Mouse (Mus musculus): ENCODE data around the gene Scnn1b.

Scnn1b gene

DNA sequence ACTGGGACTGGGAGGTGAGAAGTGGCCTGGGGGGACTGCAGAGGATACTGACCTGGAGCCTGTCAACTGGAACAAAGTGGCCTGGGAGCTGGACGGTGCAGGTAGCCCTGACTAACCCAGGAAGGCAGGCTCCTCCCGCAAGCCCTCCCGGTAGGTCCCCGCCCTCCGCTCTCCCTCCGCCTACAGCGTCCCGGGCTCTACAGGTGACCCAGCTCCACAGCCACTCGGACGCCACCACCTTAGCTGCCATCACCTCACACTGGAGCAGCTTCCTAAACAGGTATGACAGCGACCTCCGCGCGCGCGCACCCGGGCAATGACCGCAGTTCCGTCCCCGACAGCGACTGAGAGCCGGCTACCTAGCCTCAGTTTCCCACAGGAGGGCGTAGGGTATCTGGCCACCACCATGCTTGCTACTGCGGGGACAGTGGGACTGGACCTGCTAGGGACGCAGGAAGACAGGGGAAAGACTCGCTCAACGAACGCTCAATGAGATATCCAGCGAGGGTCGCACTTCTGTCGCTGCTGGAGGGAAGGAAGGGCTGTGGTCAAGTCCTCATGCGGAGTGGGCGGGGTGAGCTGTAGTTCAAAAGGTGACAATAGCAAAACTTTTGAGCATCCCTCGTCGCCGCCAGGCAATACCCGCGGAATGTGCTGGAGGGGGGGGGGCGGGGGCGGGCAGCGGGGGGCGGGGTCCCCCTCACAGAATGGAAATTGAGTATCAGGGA, at the start of gene Scnn1b:
TSS of gene Scnn1b (plus strand) at position 181 of the 728 bp plus-strand sequence.
- DNase-seq, result no peak

DNA sequence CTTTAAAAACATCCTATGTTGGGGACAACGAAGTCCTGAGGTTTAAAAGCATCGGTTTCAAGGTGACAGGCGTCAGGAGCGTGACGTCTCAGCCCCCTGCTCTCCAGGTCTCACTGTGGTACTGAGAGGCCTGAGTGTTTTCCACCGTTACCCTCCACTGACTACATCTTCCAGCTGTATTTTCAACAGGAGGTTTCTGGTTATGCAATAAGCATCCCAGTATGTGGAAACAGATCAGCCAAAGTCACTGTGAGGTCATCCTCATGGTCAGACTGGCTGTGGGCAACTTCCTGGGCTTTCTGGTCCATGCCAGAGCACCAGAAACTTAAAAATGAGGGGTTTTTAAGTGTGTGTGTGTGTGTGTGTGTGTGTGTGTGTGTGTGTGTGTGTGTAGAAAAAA, 43.2 kb upstream of the Scnn1b start:
- DNase-seq, result no peak

GRCm38 (mm10) chr7:121828481-121828880, 36.4 kb upstream of the Scnn1b start:
- DNase-seq, result no peak

- peak in 1 of 2 experiments; percentile 27 for DNase-seq
Observed at GRCm38 (mm10) chr7:121835392-121835791, 29.4 kb upstream of the Scnn1b start.

GRCm38 (mm10) chr7:121836827-121837226, 28.0 kb upstream of the Scnn1b start:
- DNase-seq, result no peak

DNA sequence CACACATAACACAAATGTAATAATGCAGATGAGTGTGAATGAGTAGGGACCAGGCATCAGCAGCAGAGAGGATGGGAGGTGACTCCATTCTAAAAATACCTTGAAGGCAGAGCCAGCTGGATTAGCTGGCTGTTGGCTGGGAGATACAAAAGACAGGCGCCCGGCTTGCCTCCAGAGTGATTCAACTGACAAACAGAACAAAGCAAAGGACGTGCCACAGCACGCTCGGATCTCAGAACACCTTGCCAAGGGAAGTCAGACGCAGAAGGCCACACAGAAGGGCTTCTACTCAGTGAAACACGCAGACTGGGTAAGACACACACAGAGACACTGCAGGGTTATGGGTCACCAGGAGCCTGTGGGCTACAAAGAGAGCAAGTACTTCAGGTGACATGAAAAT, 24.0 kb upstream of the Scnn1b start:
- DNase-seq, result peak; percentile 40 to 50

GRCm38 (mm10) chr7:121842234-121842633, 22.6 kb upstream of the Scnn1b start:
- DNase-seq, result no peak

GRCm38 (mm10) chr7:121845964-121846363, 18.9 kb upstream of the Scnn1b start:
- DNase-seq, result no peak

- DNase-seq, result no peak
Observed at GRCm38 (mm10) chr7:121848537-121849168, 16.2 kb upstream of the Scnn1b start.

DNA sequence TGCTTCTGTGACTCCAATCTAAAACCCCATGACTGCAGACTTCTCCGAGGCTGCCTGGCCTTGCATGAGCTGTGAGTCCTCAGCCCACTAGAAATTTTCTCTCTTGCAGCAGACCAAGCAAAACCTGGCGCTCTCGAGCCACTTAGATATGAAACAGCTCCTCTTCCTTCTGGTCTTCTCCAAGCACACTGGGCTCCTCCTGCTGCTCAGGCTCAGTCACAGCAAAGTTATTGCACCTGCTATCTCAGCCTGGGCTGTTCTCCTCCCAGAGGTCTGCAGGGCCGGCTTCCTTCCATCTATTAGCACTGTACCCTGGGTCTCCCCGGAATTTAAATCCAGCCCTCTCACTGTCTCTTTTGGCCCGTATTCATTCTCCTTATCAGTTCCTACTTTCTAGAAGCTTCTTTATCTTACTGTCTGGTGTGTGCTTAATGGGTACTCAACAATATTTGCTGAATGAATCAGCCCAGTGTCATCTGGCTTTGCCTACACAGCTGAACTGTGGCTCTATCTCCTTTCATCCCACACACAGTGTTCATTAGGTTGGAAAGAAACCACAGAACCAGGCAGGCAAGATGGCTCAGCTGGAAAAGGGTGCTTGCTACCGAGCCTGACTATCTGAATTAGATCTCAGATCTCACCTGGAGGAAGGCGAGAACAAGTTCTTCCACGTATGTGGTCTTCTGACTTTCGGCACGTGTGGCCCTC, 7.5 kb upstream of the Scnn1b start:
- DNase-seq, result no peak

DNA sequence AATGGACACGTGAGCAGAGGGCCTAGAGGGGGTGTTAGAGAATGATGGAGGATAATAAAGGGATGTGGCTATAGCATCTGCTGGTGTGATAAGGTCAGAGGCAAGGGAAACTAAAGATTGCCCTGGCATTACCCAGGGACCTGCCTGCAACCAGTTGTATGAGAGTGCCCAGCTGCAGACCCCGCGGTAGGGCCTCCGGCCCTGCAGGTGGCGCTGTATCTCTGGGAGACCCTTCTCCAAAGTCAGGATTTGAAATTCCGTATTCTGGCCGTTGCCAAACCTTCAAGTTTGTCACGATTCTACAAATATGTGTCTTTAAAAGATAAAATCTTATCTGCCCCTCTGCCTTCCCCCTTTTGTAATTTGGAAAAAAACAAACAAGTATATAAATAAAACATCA, 5.9 kb upstream of the Scnn1b start:
- peak in 1 of 2 experiments; percentile 26 for DNase-seq

DNA sequence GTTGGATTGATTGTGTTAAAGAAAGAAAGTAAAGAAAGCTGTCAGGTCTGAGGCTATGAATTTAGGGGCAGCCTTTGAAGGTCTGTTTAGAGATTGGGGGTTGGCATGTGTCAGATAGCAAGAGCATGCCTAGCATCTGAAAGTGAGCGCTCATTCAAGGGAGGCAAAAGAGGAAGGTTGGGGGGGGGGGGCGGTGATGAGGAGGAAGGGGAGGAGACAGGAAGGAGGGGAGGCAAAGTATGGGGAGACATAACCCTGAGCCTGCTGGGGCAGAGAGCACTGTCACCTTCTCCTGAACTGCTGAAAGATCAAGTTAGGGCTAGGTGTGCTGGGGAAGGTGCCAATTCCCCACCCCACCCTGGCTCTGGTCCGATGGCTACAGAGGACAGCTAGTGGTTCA, 6.8 kb downstream of the Scnn1b start:
- no peak for DNase-seq

DNA sequence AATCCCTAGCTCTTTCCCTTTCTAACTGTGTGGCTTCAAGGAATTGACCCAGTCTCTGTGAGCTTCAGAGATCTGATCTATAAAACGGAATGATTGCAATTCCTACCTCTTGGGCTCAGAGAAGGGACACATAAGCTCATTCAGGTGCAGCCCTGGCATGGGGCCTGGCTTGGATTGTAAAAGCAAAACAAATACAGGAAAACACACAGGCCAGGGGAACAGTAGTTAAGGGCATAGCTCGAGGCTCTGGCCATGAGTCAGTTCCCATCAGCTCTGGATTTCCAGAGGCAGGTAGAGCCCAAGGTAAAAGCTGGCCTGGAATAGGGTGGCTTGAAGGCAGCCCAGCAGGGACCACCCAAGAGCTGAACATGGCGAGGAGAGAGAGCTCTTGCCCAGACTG, 9.2 kb downstream of the Scnn1b start:
- DNase-seq, result no peak

GRCm38 (mm10) chr7:121874784-121875183, 9.9 kb downstream of the Scnn1b start:
- DNase-seq, result no peak

DNA sequence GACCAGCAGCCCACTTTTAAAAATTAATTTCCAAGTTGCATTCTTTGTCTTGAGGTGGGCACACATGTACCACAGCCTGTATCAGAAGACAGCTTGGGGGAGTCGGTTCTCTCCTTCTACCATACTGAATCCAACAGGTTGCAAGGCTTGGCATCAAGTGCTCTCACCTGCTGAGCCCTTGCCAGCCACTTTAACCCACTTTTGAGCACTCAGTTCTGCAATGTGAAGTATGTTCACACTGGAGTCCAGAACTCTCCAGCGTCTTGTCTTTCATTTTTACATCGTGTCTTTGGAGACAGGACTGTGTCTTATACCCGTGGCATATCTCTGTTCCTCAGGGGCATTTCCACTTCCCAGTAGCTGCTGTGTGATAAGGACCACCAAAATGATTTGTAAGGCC, 15.4 kb downstream of the Scnn1b start:
- no peak for DNase-seq

DNA sequence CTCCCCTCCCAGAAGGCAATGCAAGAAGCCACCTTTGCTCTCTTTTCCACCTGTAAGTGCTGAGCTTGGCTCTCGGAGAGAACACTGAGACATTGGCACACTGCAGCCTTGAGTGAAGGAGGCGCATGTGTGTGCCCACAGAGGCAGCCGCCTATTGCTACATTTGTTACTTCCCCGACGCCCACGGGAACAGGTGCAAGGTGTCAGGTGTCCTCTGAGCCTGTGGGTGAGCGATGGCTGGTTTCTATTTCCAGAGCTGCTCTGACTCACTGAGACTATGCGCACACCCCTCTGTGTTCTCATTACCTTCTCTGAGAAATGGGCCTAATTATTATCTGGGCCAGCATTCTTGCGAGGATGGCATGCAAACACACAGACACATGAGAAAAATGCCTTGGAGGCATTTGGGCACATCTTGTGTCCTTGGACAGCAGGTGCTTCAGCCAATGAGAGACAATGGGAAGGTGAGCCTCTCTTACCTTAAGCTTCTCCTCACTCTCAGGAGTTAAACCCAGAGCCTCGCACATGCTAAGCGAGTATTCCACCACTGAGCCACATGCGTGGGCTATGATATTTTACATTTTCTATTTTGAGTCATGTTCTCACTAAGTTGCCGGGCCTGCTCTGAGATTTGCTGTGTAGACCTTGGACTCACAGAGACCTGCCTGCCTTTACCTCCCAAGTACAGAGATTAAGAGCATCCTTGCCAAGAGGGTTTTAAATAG, 26.0 kb downstream of the Scnn1b start:
- no peak for DNase-seq

DNA sequence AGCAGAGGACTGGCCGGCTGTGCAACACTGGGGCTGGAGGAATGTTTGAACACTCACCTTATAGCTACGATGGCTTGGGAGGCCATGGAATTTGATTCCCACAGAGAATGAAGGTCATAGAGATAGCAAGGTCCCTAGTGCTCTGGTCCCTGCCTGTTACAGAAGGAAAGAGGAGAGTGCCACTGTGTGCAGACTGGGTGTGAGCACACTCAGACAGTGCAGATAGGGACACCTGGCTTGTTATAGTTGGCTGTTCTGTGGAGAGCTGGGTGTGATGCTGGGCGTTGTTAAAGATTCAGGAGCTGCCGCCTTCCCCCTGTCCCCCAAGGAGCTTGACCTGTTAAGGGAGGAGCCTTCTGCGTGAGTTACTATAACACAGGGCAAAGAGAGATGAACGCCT, 31.9 kb downstream of the Scnn1b start:
- no peak for DNase-seq

GRCm38 (mm10) chr7:121899311-121899710, 34.5 kb downstream of the Scnn1b start:
- peak; percentile 76 to 77 for DNase-seq

GRCm38 (mm10) chr7:121899940-121900339, 35.1 kb downstream of the Scnn1b start:
- peak in 1 of 2 experiments; percentile 21 for DNase-seq

- peak in 1 of 2 experiments; percentile 25 for DNase-seq
Observed at GRCm38 (mm10) chr7:121902757-121903411, 38.0 kb downstream of the Scnn1b start.

GRCm38 (mm10) chr7:121906879-121907278, 42.0 kb downstream of the Scnn1b start:
- DNase-seq, result no peak

- no peak for DNase-seq
Observed at GRCm38 (mm10) chr7:121912250-121912649, 47.4 kb downstream of the Scnn1b start.

- DNase-seq, result no peak
Observed at GRCm38 (mm10) chr7:121913944-121914343, 49.1 kb downstream of the Scnn1b start.
